Mouse (Mus musculus) liver (tissue): ENCODE measurements around the gene Sox13.
"Not testable (repeated sequence)": the region's sequence is repeated elsewhere in the genome, so short reads cannot be mapped to it uniquely, and the experiment has no call there.

Source experiments
- DNase-seq: peaks from one replicate; pipeline ENCODE4 v3.0.0-alpha.2; 2020; ENCODE audit warnings: mixed read lengths

Gene Sox13

DNA sequence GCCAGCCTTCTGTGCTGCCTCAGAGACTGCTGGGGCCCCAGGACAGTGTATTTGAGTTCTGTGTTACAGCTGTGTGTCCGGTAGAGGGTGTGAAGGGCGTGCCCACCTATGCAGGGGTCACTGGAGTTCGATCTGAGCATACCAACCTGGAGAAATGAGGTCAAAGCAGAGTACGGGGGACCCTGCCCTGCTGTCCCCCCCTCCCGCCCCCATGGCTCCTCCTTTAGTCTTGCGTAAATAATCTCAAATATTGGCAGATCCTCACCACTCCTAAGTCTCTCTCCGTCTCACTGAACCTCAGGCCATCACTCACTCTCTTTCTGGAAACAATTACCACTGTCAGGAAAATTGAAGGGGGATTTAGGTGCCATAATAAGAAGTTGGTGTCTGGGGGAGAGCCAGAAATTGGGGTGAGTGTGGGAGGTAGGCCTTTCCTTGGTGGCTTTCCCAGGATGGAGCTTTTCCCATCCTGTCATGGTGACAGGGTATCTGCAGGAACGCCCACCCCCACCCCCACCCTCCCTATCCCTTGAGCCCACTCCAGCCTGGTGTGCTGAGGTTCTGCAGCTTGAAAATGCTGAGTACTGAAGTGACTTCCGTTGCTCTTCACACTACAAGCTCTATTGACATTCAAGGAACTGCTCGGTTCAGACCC is 57.1 kb downstream of the Sox13 start:
- no peak for DNase-seq

DNA sequence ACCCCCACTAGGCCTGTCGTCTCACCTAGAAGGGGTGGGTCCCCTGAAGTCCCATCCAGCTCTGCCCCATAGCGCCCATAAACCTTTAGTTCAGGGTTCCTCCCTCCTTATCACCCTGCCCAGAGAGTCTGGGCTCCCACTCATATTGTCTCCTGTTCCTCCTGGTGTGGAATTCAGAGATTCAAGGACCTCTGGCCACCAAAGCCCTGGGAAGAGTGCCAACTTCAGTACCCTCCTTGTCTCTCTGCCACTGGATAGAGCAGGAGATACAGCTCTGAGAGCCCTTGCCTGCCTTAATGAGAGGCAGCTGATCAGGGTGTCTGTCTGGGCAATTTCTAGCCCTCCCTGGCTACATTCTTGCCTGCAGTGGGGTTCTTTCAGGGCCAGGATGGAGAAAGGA is 59.3 kb downstream of the Sox13 start:
- DNase-seq: no peak

DNA sequence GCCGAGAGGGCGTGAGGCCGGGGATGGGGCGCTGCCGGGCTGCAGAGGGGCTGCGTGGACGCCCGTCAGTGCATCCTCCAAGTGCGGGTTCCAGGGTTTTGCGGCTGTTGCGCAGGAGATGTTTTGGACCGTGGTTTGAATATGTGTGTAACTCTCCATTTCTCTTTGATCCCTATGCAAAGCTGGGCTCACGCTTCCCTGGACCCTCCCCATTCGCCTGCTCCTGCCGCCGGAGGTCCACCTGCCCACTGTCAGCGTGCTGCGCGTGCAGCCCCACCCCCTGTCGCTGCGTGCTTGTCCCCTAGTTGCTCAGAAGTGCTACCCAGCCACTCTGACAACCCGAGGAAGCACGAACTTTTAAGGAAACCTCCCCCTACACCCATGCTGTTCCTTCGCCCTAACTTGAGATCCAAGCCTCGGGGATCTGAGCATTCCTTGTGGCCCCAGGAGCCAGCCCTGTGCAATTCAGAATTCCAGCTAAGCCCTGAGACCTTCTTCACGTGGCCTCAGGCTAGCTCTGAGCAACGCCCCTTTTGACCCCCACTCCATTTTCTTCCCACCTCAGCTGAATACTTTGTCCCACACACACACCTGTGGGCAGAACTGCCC is 60.1 kb downstream of the Sox13 start:
- no peak for DNase-seq

DNA sequence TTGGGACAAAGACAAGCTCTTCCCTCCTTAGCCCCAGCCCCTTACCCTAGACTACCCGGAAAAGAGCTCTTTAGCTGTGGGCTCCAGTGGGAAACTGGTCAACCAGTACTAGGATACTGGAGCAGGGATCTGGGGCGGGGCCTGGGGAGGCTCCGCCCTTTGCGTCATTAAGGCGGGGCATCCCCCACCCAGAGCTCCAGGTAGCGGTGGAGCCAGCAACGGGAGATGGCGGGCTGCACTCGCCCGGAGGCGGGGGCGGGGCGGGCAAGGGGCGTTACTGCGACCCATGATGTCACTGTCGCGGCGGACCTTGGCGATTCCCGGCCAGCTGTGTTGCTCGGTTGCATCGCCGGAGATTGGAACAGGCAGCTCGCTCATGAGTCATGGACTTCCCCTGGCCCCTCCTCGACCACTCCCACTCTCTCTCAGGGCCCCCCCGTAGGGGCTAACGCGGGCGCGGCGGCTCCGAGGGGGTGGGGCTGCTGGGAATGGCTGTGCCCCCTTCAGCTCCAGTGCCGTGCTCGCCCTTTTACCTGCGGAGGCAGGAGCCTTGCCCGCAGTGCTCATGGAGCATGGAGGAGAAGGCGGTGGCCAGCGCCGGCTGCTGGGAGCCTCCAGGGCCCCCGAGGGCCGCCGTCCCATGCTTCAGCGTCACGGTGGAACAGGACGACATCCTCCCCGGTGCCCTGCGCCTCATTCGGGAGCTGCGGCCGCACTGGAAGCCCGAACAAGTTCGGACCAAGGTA is 60.7 kb downstream of the Sox13 start, which contains the start of gene Etnk2:
Gene Etnk2, plus strand, starts transcription at position 297 of the 746 bp plus-strand sequence.
- DNase-seq: peak; percentile 81

DNA sequence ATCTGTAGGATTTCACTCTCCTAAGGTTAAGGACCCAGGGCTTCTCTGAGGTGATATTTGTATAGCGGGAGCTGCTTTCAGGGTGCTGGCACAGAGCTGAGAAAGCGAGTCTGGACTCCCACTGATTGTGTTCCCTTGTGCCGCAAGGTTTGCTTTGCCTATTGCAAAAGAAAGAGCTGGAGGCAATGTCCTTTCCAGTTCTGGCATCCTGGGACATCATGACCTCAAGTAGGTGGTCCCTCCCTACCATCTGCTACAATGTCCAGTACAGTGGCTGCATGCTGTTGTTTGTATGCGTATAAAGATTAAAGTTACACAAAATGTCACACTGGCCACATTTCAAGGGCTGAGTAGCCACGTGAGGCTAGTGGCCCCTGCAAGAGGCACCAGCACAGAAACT is 62.1 kb downstream of the Sox13 start:
- no peak for DNase-seq

DNA sequence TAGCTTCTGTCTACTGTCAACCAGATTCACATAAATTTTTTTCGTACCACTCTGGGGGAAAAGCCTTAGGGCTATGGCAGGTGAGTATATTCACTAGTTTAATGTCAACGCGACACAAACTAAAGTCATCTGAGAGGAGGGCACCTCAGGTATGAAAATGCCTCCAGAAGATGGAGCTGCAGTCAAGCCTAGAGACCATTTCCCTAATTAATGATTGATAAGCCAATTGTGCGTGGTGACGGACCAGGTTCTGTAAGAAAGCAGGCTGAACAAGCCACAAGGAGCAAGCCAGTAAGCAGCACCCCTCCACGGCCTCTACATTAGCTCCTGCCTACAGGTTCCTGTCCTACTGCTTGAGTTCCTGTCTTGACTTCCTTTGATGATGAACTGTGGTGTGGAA is 63.2 kb downstream of the Sox13 start:
- no peak for DNase-seq

DNA sequence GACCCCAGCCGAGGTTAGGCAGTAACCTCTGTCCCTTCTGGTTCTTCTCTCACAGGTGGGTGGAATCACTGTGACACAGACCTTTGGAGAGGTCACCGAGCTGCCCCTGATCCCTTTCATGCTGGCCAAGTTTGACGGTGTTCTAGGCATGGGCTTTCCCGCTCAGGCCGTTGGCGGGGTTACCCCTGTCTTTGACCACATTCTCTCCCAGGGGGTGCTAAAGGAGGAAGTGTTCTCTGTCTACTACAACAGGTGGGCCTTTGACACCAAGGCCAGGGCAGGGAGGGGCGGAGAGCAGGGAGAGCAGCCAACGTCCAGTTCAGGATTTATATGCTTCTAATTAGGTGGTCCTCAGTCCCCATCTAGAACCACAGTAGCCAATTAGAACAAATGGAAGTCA is 67.8 kb downstream of the Sox13 start:
- no peak for DNase-seq

DNA sequence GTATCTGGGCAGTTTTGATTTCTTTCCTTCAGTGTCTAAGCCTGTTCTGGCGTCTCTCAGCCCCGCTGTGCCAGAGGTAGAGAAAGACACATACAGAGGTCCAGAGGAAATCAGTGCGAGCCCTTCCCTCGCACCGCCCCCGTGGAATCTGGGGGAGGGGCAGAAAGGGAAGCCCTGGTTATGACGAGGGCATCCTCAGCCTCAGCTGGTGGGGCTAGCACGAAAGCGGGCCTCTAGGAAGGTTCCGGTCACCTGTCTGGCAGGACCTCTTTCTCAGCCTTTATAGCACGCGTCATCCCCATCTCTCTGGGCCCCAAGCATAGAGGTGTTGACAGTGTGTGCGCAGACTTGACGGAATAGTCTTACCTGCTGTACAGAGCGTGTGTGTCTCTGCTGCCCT is 68.3 kb downstream of the Sox13 start:
- no peak for DNase-seq

DNA sequence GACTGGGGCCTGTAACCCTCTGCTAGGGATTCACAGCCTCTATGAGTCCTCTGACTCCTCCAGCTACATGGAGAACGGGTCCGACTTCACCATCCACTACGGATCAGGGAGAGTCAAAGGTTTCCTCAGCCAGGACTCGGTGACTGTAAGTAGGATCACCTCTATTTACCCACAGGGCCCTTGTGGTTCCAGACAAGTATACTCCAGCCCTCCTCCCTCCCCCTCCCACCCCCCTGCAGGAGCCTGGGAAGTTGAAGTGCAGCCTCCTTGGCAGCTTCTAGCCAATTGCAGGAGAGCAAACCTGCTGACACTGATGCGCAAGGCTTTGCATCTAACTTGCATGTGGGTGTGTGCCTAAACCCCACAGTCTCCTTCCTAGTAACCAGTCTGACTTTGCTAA is 68.7 kb downstream of the Sox13 start:
- DNase-seq: no peak

DNA sequence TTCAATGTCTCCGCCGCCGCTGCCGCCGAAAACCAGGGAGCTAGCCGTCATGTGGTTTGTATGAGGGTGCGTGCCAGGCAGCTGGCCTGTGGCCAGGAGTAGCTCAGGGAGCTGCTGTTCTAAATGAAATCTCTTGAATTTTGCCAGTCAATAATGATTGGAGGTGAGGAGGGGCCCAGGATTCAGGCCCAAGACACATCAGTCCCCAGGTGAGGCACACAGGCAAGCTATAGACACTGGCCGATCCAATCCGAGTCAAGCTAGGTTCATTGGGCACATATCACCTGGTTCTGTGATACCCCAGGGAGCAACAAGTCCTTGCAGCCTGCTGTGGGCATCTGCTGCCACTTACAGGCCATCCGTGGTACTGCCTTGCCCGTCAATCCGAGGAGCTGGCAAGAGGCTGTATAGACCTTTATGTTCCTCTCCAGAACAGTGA is 70.8 kb downstream of the Sox13 start:
- DNase-seq: peak; percentile 58

DNA sequence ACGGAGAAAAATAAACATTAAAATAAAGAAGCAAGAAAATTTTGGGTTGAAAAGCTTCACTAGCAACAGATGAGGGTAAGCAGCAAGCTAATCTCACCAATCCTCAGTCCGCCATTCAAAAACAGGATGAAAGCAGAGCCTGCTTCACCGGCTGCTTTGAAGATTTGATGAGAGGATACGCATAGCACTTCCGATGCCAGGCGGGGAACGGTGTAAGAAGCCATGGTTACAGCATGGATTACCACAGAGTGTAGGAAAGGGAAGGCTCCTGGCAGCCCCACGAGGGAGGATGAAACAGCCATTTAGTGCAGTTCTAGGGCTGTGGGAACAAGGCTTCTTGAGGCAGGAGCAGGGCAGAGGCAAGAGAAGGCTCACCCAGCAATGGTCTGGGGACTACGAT is 72.4 kb downstream of the Sox13 start:
- no peak for DNase-seq

DNA sequence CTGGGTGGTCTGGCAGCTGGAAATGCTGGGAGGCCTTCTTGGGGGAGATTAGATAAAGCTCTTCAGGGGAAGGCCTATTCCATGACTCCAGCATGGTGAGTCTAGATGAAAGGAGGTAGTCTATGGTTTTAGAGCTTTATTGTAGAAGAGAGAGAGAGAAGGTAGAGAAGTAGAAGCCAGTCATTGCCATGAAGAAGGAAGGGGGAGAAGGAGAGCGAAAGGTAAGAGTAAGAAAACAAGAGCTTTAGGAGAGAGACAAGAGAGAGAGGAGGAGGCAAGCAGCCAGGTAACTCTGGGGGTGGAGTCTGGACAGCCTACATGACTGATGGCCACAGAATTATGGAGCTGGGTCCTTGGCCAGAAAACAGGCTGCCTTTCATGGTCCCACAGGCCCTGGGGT is 74.0 kb downstream of the Sox13 start, which contains the start of gene Ren1:
Gene Ren1, plus strand, starts transcription at position 301 of the 400 bp plus-strand sequence.
- DNase-seq: no peak

DNA sequence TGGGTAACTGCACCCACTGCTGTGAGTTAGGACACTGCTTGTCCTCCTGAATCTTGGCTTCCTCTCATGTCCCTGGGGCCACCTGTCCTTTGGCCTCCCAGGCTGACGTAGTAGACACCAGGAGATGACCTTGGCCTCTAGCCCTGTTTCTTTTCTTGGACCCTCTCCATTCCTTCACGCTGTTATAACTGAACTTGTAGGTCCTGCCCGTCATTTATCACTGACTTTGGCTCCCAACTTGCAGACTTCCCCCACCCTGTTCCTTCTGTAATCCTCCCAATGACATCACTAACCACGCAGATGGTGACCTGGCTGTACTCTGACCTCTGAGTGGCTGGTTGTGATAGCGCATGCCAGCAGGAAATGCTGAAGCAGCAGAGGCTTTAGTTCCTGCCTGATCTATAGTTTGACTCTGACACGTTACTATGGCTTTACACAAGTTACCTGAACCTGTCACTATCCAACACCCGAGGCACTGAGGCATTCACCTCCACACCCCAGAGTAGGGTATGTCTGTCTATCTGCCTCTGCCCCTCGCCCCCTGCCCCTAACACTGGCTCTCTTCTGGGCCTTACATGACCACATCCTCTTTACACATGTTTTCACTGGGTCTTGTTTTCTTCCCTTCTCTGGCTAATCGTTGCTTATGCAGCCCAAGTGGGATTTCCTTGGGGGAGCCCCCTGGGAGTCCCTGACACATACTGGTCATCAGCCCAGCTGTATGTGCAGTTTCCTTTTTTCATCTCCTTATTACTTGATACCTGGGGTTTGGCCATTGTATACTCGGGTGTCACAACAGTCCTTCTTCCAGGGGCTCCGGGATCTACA is 76.3 kb downstream of the Sox13 start:
- no peak for DNase-seq

DNA sequence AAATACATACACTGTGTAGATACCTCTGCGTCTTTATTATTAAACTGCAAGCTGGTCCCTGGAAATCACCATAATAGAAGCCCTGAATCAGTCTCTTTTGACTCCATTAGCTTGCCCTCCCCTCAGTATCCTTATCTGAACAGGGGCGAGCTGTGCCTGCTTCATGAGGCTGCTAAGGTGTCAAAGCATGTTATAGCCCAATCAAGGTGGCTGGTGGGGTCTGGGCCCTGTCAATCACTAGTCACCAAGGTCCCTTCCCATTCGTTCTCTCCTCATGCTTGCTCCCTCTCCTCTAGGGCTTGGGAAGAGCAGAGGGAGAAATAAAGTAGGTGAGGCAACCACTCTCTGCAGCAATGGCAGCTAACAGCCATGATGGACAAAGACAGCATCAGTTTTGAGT is 77.0 kb downstream of the Sox13 start:
- no peak for DNase-seq

DNA sequence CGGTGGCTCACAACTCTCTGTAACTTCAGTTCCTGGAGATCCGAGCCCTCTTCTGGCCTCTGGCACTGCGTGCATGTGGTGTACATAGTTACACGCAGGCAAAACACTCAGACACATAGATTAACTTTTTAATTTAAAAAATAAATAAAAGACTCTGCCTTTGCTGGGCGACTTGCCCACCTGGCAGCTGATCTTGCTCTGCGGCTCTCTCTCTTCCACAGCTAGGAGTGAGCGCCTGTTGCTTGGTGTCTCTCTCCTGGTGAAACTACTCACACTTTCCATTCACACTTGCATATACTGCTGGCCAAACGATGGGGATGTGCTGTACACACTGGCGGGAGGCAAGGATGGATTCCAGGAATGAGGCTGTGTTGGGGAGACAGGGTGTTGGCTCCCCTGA is 77.6 kb downstream of the Sox13 start:
- no peak for DNase-seq

DNA sequence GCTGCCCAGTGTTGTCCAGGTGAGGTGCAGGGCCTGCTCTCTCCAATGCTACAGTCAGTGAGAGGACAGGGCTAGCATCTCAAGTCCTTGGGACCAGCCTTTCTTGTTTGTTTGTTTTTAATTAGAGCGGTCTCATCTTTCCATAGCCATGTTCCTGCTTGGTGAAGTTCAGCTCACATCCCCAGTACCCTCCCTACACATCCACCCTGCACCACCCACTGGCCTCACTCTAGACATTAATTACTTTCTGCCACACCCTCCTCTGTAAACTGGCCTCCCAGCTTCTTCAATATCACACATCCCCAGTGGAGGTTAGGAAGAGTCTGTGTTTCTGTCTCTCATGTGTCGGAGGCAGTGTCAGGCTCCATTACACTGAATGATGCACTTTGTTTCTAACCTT is 79.8 kb downstream of the Sox13 start:
- DNase-seq: no peak

DNA sequence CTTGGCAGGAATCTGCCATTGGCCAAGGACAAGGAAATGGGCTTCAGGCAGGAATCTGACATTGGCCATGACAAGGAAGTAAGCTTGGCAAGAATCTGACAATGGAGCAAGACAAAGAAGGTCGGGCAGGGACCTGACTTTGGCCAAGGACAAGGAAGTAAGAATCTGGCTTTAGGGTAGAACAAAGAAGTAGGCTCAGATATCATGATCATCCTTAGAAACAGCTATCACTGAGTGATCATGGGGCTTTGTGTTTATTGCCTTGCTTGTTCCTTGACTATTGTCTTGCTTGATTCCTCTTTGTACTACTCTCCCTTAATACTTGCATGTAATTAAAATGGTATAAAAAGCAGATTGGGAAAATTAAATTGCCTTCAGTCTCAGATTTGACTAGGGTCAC is 83.8 kb downstream of the Sox13 start:
- DNase-seq: not testable (repeated sequence)

DNA sequence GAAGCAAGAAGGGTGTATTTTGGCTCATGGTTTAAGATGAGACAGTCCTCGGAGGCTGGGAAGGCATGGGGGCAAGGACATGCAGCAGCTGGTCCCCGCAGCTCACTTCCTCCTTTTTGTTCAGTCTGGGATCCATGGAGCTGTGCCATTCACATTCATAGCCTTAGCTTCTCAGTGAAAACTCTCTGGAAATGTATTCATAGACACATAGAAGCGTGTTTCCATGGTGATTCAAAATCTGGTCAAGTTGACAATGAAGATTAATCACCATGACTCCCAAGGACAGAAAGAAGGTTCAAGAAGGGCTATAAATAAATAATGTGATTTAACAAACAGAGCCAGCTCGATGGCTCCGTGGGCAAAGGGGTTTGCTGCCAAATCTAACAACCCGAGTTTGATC is 90.2 kb downstream of the Sox13 start:
- no peak for DNase-seq

DNA sequence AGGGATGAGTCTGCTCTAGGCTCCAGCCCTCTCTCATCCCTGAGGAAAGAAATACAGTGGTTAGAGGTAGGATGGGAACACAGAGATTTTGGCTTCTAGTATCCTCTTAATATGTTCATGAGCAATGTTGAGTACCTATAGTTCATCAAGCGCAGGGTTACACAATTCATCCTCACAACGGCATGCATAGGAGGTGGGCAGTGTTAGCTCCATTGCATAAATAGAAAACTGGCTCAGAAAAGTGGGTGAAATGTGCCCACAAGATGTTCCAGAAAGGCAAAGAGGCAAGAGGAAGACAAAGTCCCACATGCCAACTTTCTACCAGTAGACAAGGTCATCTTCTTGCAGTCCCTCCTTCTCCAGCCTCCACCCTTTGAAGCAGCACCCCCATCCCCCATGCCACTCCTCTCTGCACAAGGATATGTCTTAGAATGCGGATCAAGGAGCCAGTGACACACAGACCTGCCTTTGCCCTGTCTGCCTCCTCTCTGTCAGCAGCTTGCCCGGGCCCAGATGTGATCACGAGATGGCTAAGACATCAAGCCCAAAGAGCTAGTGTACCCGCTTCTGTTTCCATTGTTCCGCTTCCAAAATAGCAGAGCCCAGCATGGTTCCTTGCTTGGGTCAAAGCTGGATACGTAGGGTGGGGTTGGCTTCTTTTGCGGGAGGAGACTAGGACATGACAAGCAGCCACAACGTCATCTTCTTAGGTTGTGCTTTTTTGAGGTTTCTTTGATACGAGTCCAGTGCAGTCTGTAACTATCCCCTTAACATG is 91.3 kb downstream of the Sox13 start:
- no peak for DNase-seq
